Mouse (Mus musculus): ENCODE measurements at regions not wholly inside any gene's neighbourhood (a gene's known extent, or its start where the extent isn't known, plus 50 kb on each side); places are given as distances from the start of the nearest gene placed in this dataset.

GRCm38 (mm10) chr9:87925151-87925550 is 194.1 kb upstream of the Tbx18 start:
- no peaks in the 10 kb centered on the region for H3K9me3 ChIP-seq (ENCODE audit: control insufficient read depth, low read length)

GRCm38 (mm10) chr9:87933230-87933629 is 202.2 kb upstream of the Tbx18 start:
- ATAC-seq (ENCODE audit: low FRiP score) = no peak
- H3K27ac ChIP-seq = no peak overlapping the region
- DNase-seq (ENCODE audit: low spot score) = no peak
- no peak overlapping the region for H3K9ac ChIP-seq
- H3K4me2 ChIP-seq (replicated peaks) = no peak overlapping the region
- H3K4me3 ChIP-seq (replicated peaks; ENCODE audit: low read length) = no peak overlapping the region
- WGBS = 85% methylated on average over 5 of the region's 5 CpGs
- no peaks in the 10 kb centered on the region for H3K36me3 ChIP-seq (replicated peaks; ENCODE audit: control insufficient read depth, insufficient read depth)
- no peaks in the 10 kb centered on the region for H3K9me3 ChIP-seq (ENCODE audit: control insufficient read depth, low read length)
- H3K4me1 ChIP-seq (replicated peaks; ENCODE audit: control insufficient read depth, insufficient read depth, low read length) = no peaks in the 10 kb centered on the region
- H3K27me3 ChIP-seq (ENCODE audit: control insufficient read depth, insufficient read depth, low read length) = no peaks in the 10 kb centered on the region

More at GRCm38 (mm10) chr9:87925151-87925550, 194.1 kb upstream of the Tbx18 start:
- H3K36me3 ChIP-seq (replicated peaks; ENCODE audit: control insufficient read depth, insufficient read depth) = no peaks in the 10 kb centered on the region
- no peak overlapping the region for H3K9ac ChIP-seq
- H3K4me2 ChIP-seq (replicated peaks) = no peak overlapping the region
- no peak for ATAC-seq (ENCODE audit: low FRiP score)
- H3K4me1 ChIP-seq (replicated peaks; ENCODE audit: control insufficient read depth, insufficient read depth, low read length) = no peaks in the 10 kb centered on the region
- no peaks in the 10 kb centered on the region for H3K27me3 ChIP-seq (ENCODE audit: control insufficient read depth, insufficient read depth, low read length)
- WGBS = 93% methylated on average over 4 of the region's 4 CpGs
- H3K27ac ChIP-seq = no peak overlapping the region
- DNase-seq (ENCODE audit: low spot score) = no peak
- H3K4me3 ChIP-seq (replicated peaks; ENCODE audit: low read length) = no peak overlapping the region

DNA sequence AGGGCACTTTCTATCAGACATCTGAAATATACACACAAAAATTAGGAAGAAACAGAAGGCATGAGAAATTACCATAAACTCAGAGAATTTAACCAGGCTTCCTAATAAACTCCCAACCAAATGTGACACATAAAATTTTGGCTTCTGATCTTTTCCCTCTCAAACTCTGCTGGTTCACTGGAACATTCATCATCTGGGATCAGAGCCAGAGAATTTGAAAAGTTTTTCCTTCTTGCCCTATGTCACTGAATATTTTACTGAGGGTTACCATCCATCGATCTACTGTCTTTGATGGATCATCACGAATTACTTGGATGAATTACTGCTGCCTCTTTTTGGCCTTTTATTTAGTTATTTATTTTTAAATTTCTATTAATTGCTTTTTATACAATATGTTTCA is 221.4 kb upstream of the Tbx18 start:
- H3K4me2 ChIP-seq (replicated peaks) = no peak overlapping the region
- WGBS = 97% methylated on average over 2 of the region's 2 CpGs
- H3K4me3 ChIP-seq (replicated peaks; ENCODE audit: low read length) = no peak overlapping the region
- no peak for DNase-seq (ENCODE audit: low spot score)
- no peak overlapping the region for H3K9ac ChIP-seq
- no peaks in the 10 kb centered on the region for H3K4me1 ChIP-seq (replicated peaks; ENCODE audit: control insufficient read depth, insufficient read depth, low read length)
- no peak overlapping the region for H3K27ac ChIP-seq
- H3K27me3 ChIP-seq (ENCODE audit: control insufficient read depth, insufficient read depth, low read length) = no peaks in the 10 kb centered on the region
- no peak for ATAC-seq (ENCODE audit: low FRiP score)
- no peaks in the 10 kb centered on the region for H3K9me3 ChIP-seq (ENCODE audit: control insufficient read depth, low read length)
- H3K36me3 ChIP-seq (replicated peaks; ENCODE audit: control insufficient read depth, insufficient read depth) = no peaks in the 10 kb centered on the region

GRCm38 (mm10) chr9:87954941-87955340 is 223.9 kb upstream of the Tbx18 start:
- Histone ChIP-seq H3K4me3 (replicated peaks; ENCODE audit: low read length) (no peak overlapping the region), H3K27me3 (ENCODE audit: control insufficient read depth, insufficient read depth, low read length) (no peaks in the 10 kb centered on the region), H3K4me1 (replicated peaks; ENCODE audit: control insufficient read depth, insufficient read depth, low read length) (no peaks in the 10 kb centered on the region), H3K9me3 (ENCODE audit: control insufficient read depth, low read length) (no peaks in the 10 kb centered on the region), H3K27ac (no peak overlapping the region), H3K4me2 (replicated peaks) (no peak overlapping the region), H3K9ac (no peak overlapping the region), H3K36me3 (replicated peaks; ENCODE audit: control insufficient read depth, insufficient read depth) (no peaks in the 10 kb centered on the region)
- ATAC-seq (ENCODE audit: low FRiP score) (no peak), DNase-seq (ENCODE audit: low spot score) (no peak)

DNA sequence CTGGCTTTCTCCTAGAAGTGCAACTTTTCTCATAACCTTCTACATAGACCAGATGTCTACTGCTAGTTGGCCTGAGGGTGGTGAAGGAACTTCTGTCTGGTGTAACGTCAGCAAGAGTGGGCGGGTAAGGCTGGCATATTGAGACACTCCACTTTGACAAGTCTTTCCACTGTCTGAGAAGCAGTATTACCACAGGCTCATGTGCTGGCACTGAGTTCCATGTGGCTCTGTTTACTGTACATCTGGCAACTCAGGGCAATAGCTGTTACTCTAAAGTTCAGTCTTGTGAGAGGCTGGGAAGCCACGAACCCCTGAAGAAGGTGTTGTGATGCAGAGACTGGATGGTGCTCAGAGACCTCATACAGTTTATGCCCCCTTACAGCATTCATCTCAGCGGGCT is 230.7 kb upstream of the Tbx18 start:
- Histone ChIP-seq H3K9me3 (ENCODE audit: control insufficient read depth, low read length) (no peaks in the 10 kb centered on the region), H3K36me3 (replicated peaks; ENCODE audit: control insufficient read depth, insufficient read depth) (no peaks in the 10 kb centered on the region), H3K27me3 (ENCODE audit: control insufficient read depth, insufficient read depth, low read length) (no peaks in the 10 kb centered on the region), H3K27ac (no peak overlapping the region), H3K4me2 (replicated peaks) (no peak overlapping the region), H3K4me1 (replicated peaks; ENCODE audit: control insufficient read depth, insufficient read depth, low read length) (no peaks in the 10 kb centered on the region), H3K4me3 (replicated peaks; ENCODE audit: low read length) (no peak overlapping the region), H3K9ac (no peak overlapping the region)
- no peak for DNase-seq (ENCODE audit: low spot score)
- ATAC-seq (ENCODE audit: low FRiP score) = no peak
- 95% methylated on average over 4 of the region's 4 CpGs for WGBS

DNA sequence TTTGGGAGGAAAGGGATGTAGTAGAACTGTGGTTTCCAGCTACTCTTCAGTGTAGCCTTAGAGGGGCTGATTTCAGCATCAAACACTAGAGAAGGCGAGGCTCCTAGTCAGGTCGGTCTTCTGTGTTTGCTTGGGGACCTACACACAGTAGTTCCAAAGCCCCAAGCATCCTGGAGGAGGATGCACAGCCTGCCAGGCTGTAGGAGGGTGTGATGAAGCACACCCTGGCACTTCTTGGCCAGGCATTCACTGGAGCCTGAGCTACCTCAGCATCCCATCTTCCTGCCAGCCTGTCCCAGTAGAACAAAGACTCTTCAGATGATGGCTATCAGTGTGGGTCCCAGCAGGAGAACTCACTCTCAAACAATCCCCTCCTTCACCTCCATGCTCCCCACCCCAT is 233.4 kb upstream of the Tbx18 start:
- Histone ChIP-seq H3K9ac (no peak overlapping the region), H3K4me2 (replicated peaks) (no peak overlapping the region), H3K36me3 (replicated peaks; ENCODE audit: control insufficient read depth, insufficient read depth) (no peaks in the 10 kb centered on the region), H3K4me3 (replicated peaks; ENCODE audit: low read length) (no peak overlapping the region), H3K27me3 (ENCODE audit: control insufficient read depth, insufficient read depth, low read length) (no peaks in the 10 kb centered on the region), H3K27ac (no peak overlapping the region), H3K9me3 (ENCODE audit: control insufficient read depth, low read length) (no peaks in the 10 kb centered on the region), H3K4me1 (replicated peaks; ENCODE audit: control insufficient read depth, insufficient read depth, low read length) (no peaks in the 10 kb centered on the region)
- no peak for ATAC-seq (ENCODE audit: low FRiP score)
- no peak for DNase-seq (ENCODE audit: low spot score)
- WGBS = 85% methylated on average over 2 of the region's 2 CpGs

GRCm38 (mm10) chr9:87965103-87965780 is 234.2 kb upstream of the Tbx18 start:
- Histone ChIP-seq H3K9ac (no peak overlapping the region), H3K4me2 (replicated peaks) (no peak overlapping the region), H3K4me3 (replicated peaks; ENCODE audit: low read length) (no peak overlapping the region), H3K27me3 (ENCODE audit: control insufficient read depth, insufficient read depth, low read length) (no peaks in the 10 kb centered on the region), H3K36me3 (replicated peaks; ENCODE audit: control insufficient read depth, insufficient read depth) (no peaks in the 10 kb centered on the region), H3K27ac (no peak overlapping the region), H3K9me3 (ENCODE audit: control insufficient read depth, low read length) (no peaks in the 10 kb centered on the region), H3K4me1 (replicated peaks; ENCODE audit: control insufficient read depth, insufficient read depth, low read length) (no peaks in the 10 kb centered on the region)
- no peak for ATAC-seq (ENCODE audit: low FRiP score)
- DNase-seq (ENCODE audit: low spot score) = no peak
- WGBS = 88% methylated on average over 3 of the region's 3 CpGs

DNA sequence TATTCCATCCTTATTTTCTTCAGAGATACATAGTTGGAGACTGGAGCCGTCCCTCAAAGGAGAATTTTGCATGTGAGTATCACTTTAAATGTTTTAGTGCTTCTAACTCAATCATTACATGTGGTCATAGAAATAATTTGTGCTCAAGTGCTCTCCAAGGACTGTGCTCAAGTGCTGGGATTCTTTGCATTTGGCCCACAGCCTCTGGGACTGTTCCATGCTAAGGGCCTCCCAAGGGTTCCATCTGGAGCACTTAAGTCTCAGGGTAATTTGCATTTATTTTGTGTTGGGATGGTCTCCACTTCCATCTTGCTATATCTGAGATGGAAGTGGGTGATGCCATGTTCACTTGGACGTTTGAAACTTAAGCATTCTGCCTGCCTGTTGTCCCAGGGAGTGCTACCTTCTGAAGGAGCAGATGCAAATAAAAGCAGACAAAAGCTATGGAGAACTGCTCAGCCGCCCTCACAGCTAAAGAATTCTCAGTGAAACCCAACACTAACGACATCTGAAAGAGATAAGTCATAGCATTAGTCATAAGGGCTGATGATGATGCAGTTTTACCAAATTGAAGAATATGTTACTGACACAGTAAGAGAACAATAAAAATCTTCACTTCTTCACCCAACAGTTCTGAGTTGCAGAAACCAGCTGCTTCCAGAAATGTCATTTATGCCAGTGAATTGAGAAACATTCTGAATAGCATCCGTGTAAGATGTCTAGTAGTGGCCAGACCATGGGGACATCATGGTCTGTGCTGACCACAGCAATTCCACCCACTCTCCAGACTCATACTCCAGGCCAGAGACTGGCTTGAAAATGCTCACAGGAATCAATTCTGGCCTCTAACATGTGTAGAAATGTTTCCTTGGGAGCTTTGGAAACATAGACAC is 237.4 kb upstream of the Tbx18 start:
- Histone ChIP-seq H3K36me3 (replicated peaks; ENCODE audit: control insufficient read depth, insufficient read depth) (no peaks in the 10 kb centered on the region), H3K4me2 (replicated peaks) (no peak overlapping the region), H3K4me3 (replicated peaks; ENCODE audit: low read length) (no peak overlapping the region), H3K27ac (no peak overlapping the region), H3K27me3 (ENCODE audit: control insufficient read depth, insufficient read depth, low read length) (no peaks in the 10 kb centered on the region), H3K4me1 (replicated peaks; ENCODE audit: control insufficient read depth, insufficient read depth, low read length) (no peaks in the 10 kb centered on the region), H3K9me3 (ENCODE audit: control insufficient read depth, low read length) (no peaks in the 10 kb centered on the region), H3K9ac (no peak overlapping the region)
- ATAC-seq (ENCODE audit: low FRiP score) (no peak), DNase-seq (ENCODE audit: low spot score) (no peak)
- 69% methylated on average over 5 of the region's 5 CpGs for WGBS

- H3K27me3 ChIP-seq (ENCODE audit: control insufficient read depth, insufficient read depth, low read length) = no peaks in the 10 kb centered on the region
- DNase-seq (ENCODE audit: low spot score) (no peak), ATAC-seq (ENCODE audit: low FRiP score) (no peak)
- H3K9me3 ChIP-seq (ENCODE audit: control insufficient read depth, low read length) = no peaks in the 10 kb centered on the region
- no peaks in the 10 kb centered on the region for H3K36me3 ChIP-seq (replicated peaks; ENCODE audit: control insufficient read depth, insufficient read depth)
- no peak overlapping the region for H3K4me3 ChIP-seq (replicated peaks; ENCODE audit: low read length)
- H3K9ac ChIP-seq = no peak overlapping the region
- no peak overlapping the region for H3K27ac ChIP-seq
- H3K4me1 ChIP-seq (replicated peaks; ENCODE audit: control insufficient read depth, insufficient read depth, low read length) = no peaks in the 10 kb centered on the region
- no peak overlapping the region for H3K4me2 ChIP-seq (replicated peaks)
Observed at GRCm38 (mm10) chr9:87970586-87970985, 239.5 kb upstream of the Tbx18 start.
